15 mouse cellular contexts compared by ENCODE assay signal in the genomic region with DNA sequence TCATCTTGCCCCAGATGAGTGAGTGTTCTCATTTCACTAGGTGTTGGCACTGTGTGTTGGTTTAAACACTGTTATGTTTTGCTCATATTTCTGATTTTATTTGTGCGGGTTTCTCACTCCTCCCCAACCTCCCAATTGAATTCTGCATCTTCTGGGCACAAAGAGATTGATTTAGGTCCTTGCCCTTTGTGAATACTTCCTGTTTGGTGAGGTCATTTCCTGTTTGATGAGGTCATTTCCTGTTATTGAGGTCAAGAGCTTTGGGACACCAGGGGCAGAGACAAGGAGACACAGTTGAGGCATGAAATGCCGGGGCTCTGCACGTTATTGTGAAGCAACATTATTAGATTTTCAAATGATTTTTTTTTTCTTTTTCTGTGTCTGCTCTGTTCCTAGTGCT.
DNase-seq lines count a peak whose midpoint lies in the region; ATAC-seq lines count a peak whose summit lies in the region.
"Had no signal": no experiment of that assay in that cellular context is flagged by ENCODE, and none has a peak within 500 bp of the region (broad histone marks: within the 10 kb centered on the region; RNA-seq: fewer than 3 reads in every experiment).

No protein-coding gene starts in this region.

- no peaks in the 10 kb centered on the region for H3K27me3 ChIP-seq in lung, embryonic 16.5 days (ENCODE audit: control insufficient read depth, insufficient read depth, low read depth, low read length)
- H3K27me3 ChIP-seq in embryonic facial prominence, embryonic 14.5 days (replicated peaks; ENCODE audit: control insufficient read depth, insufficient read depth, low read length), result no peaks in the 10 kb centered on the region
- H3K27me3 ChIP-seq in limb, embryonic 15.5 days, result no peaks in the 10 kb centered on the region
- H3K27me3 ChIP-seq: forebrain, embryonic 12.5 days; liver, embryonic 12.5 days had no signal

- ATAC-seq in lung, embryonic 16.5 days (ENCODE audit: low read depth), result no peak
- no peak for ATAC-seq in embryonic facial prominence, embryonic 14.5 days (ENCODE audit: low read depth)
- no peak for ATAC-seq in limb, embryonic 15.5 days (ENCODE audit: insufficient number of reproducible peaks, low FRiP score, low TSS enrichment, low read depth)
- no peak for ATAC-seq in megakaryocyte, adult 5-6 weeks (ENCODE audit: poor library complexity, severe bottlenecking)
- ATAC-seq: liver, embryonic 12.5 days had no signal

- 68% methylated on average over 3 of the region's 3 CpGs for WGBS in lung, embryonic 16.5 days
- WGBS in embryonic facial prominence, embryonic 14.5 days, result 67% methylated on average over 3 of the region's 3 CpGs
- 65% methylated on average over 3 of the region's 3 CpGs for WGBS in limb, embryonic 15.5 days

- H3K36me3 ChIP-seq in lung, embryonic 16.5 days (ENCODE audit: control insufficient read depth, insufficient read depth, low read length), result no peaks in the 10 kb centered on the region
- no peaks in the 10 kb centered on the region for H3K36me3 ChIP-seq in embryonic facial prominence, embryonic 14.5 days (ENCODE audit: control insufficient read depth, insufficient read depth, low read length)
- H3K36me3 ChIP-seq in limb, embryonic 15.5 days, result no peaks in the 10 kb centered on the region
- H3K36me3 ChIP-seq: forebrain, embryonic 12.5 days; liver, embryonic 12.5 days had no signal

- no peak overlapping the region for H3K4me3 ChIP-seq in lung, embryonic 16.5 days (ENCODE audit: low read length)
- no peak overlapping the region for H3K4me3 ChIP-seq in embryonic facial prominence, embryonic 14.5 days (ENCODE audit: low read depth, low read length)
- no peak overlapping the region for H3K4me3 ChIP-seq in limb, embryonic 15.5 days
- H3K4me3 ChIP-seq: forebrain, embryonic 12.5 days; heart, adult 2 months; liver, embryonic 12.5 days had no signal

- H3K4me1 ChIP-seq in lung, embryonic 16.5 days (replicated peaks; ENCODE audit: control insufficient read depth, insufficient read depth, low read length), result no peaks in the 10 kb centered on the region
- H3K4me1 ChIP-seq in embryonic facial prominence, embryonic 14.5 days (ENCODE audit: control insufficient read depth, insufficient read depth, low read length), result 0 out of 2 replicates have a peak, but pooled peaks cover 4% of the 10 kb centered on the region
- H3K4me1 ChIP-seq in limb, embryonic 15.5 days, result peaks cover 12% of the 10 kb centered on the region; the same call in 1 of the 2 replicates
- H3K4me1 ChIP-seq: liver, embryonic 12.5 days had no signal

- H3K27ac ChIP-seq in lung, embryonic 16.5 days (ENCODE audit: low read length), result peak overlapping the region; percentile 20; the same call in 1 of the 2 replicates
- peak overlapping the region; percentile 69 for H3K27ac ChIP-seq in embryonic facial prominence, embryonic 14.5 days (replicated peaks; ENCODE audit: low read depth, low read length)
- peak overlapping the region; percentile 71 for H3K27ac ChIP-seq in limb, embryonic 15.5 days
- H3K27ac ChIP-seq: forebrain, embryonic 12.5 days; heart, adult 2 months; liver, embryonic 12.5 days had no signal

- no peak for DNase-seq in lung, adult 18-20 months
- DNase-seq in adipocyte (ENCODE audit: low spot score), result peak; percentile 24
- no peak for DNase-seq in embryonic facial prominence, embryonic 14.5 days (ENCODE audit: low spot score)
- DNase-seq in urinary bladder, postnatal 36 days (ENCODE audit: low spot score in 2 of 2), result no peak
- DNase-seq: cerebellum, adult 18-20 months; heart, adult 2 months; heart, postnatal 14 days; kidney, adult 9 months; layer of hippocampus, postnatal 36 days; thymus, postnatal 25 days had no signal

- H3K9me3 ChIP-seq in lung, embryonic 16.5 days (ENCODE audit: control insufficient read depth, low read length), result no peaks in the 10 kb centered on the region
- H3K9me3 ChIP-seq in embryonic facial prominence, embryonic 14.5 days (ENCODE audit: control insufficient read depth, low read length), result no peaks in the 10 kb centered on the region
- H3K9me3 ChIP-seq in limb, embryonic 15.5 days, result no peaks in the 10 kb centered on the region
- H3K9me3 ChIP-seq: forebrain, embryonic 12.5 days; liver, embryonic 12.5 days had no signal

- no peak overlapping the region for H3K9ac ChIP-seq in lung, embryonic 16.5 days (ENCODE audit: low read length)
- H3K9ac ChIP-seq in embryonic facial prominence, embryonic 14.5 days (ENCODE audit: low read depth, low read length), result no peak overlapping the region
- no peak overlapping the region for H3K9ac ChIP-seq in limb, embryonic 15.5 days
- H3K9ac ChIP-seq: forebrain, embryonic 12.5 days; liver, embryonic 12.5 days had no signal

- H3K4me2 ChIP-seq in lung, embryonic 16.5 days (ENCODE audit: low read depth, low read length), result no peak overlapping the region
- H3K4me2 ChIP-seq in embryonic facial prominence, embryonic 14.5 days (ENCODE audit: low read depth, low read length), result no peak overlapping the region
- H3K4me2 ChIP-seq in limb, embryonic 15.5 days, result no peak overlapping the region
- H3K4me2 ChIP-seq: forebrain, embryonic 12.5 days; liver, embryonic 12.5 days had no signal

Comparison
In these comparisons a context has a peak if more than half of its experiments do, and no peak if none do; other contexts are left out.
1. H3K27ac ChIP-seq: peak in every context shown above with its lines; median percentile 71 in limb, embryonic 15.5 days; 69 in embryonic facial prominence, embryonic 14.5 days; 20 in lung, embryonic 16.5 days.